Mouse (Mus musculus) midbrain, embryonic 13.5 days (tissue): ENCODE results near the gene S100a9. TPM values are rescaled to one million over a fixed set of nuclear protein-coding genes. Genes with fewer than 3 reads are reported as not detected.

Experiments used
- ATAC-seq: fragments of 200-750 bp; cut with Nextera tagmentation; 2 replicates; pipeline ENCODE4 v1.8.0; 2017; ENCODE audit warnings: mild to moderate bottlenecking, moderate TSS enrichment, moderate library complexity
- H3K27ac ChIP-seq: fragments of 300-500 bp; sonication (generic); 2 replicates; pipeline ENCODE4 v1.5.1; 2015; ENCODE audit warnings: inconsistent platforms, mild to moderate bottlenecking, moderate library complexity
- H3K27me3 ChIP-seq: fragments of 300-500 bp; sonication (generic); 2 replicates; pipeline ENCODE4 v1.6.1; 2015; ENCODE audit warnings: mild to moderate bottlenecking, inconsistent platforms
- H3K36me3 ChIP-seq: fragments of 300-500 bp; sonication (generic); 2 replicates; pipeline ENCODE4 v1.6.1; 2015; ENCODE audit warnings: mild to moderate bottlenecking, inconsistent platforms
- H3K4me1 ChIP-seq: fragments of 300-500 bp; sonication (generic); replicated peaks from 2 replicates; pipeline ENCODE4 v1.6.1; 2015; ENCODE audit warnings: inconsistent platforms
- H3K4me2 ChIP-seq: fragments of 300-500 bp; sonication (generic); replicated peaks from 2 replicates; pipeline ENCODE4 v1.6.1; 2015; ENCODE audit warnings: moderate library complexity, mild to moderate bottlenecking, inconsistent platforms
- H3K4me3 ChIP-seq: fragments of 300-500 bp; sonication (generic); replicated peaks from 2 replicates; pipeline ENCODE4 v1.5.1; 2015; ENCODE audit warnings: mild to moderate bottlenecking, inconsistent platforms
- H3K9ac ChIP-seq: fragments of 300-500 bp; sonication (generic); replicated peaks from 2 replicates; pipeline ENCODE4 v1.6.1; 2015; ENCODE audit warnings: mild to moderate bottlenecking, inconsistent platforms
- H3K9me3 ChIP-seq: fragments of 300-500 bp; sonication (generic); 2 replicates; pipeline ENCODE4 v1.6.1; 2016; ENCODE audit warnings: mild to moderate bottlenecking, inconsistent platforms
- WGBS: fragments of 180-500 bp; shearing (Covaris S2); methylation state at CpG from one replicate; pipeline ENCODE4 v1.1.7; 2015; 5-methylcytosine and 5-hydroxymethylcytosine counted together
- polyA plus RNA-seq: library from polyadenylated mRNA; unstranded; fragments of >200 nt; fragmentation: Nextera tagmentation; extraction: Ambion mirVana; gene quantifications from 2 replicates; pipeline ENCODE4 v1.2.1, GENCODE M21; 2015

S100a9 gene
- polyA plus RNA-seq, 1 experiment from 2014 or later: 2.7 TPM

DNA sequence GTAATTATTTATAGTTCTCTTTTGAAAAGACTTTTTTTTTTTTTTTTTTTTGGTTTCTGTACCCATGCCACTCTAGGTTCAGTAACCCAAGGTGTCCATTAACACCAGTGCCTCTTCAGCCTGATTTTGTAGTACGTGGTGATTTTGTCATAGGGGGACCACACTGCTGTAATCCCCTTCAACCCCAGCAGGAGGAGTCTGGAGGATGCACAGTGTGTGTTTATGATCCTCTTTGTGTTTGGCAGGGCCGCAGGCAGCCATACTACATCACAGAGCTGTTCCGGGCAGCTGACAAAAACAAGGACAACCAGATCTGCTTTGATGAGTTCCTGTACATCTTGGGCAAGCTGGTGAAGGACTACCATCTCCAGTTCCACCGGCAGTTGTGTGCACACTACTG lies 38.1 kb downstream of the S100a9 start:
- Histone ChIP-seq H3K27me3 (no peaks in the 10 kb centered on the region), H3K36me3 (no peaks in the 10 kb centered on the region), H3K9me3 (no peaks in the 10 kb centered on the region), H3K4me3 (no peak overlapping the region), H3K4me1 (no peaks in the 10 kb centered on the region), H3K27ac (no peak overlapping the region), H3K4me2 (no peak overlapping the region), H3K9ac (no peak overlapping the region)
- ATAC-seq: no peak
- 76% methylated on average over 4 of the region's 4 CpGs for WGBS

DNA sequence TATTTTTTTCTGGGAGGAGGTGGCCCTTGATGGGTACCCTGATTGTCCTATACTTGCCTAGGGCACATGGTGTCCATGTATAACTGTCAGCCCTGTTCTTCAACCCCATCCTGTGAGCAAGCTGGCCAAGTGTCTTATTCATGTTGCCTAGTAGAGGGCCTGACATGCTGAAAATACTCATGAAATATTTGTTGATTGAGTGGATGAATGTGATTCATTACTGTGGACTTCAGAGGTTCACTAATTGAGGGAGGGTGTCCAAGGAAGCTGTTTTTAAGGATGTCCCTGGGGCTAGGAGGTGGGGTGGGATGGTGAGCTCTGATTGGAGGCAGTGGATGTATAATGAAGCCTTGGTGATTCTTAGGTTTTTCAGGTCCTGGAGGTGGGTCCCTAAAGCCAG lies 41.8 kb downstream of the S100a9 start, which contains the start of gene S100a7a:
S100a7a (plus strand) TSS at position 301 of the 400 bp plus-strand sequence.
- Histone ChIP-seq H3K27ac (no peak within 1 kb of the TSS), H3K4me2 (no peak within 1 kb of the TSS), H3K27me3 (no peaks in the 10 kb centered on the region), H3K9ac (no peak within 1 kb of the TSS), H3K9me3 (no peaks in the 10 kb centered on the region), H3K36me3 (no peaks in the 10 kb centered on the region), H3K4me1 (no peaks in the 10 kb centered on the region), H3K4me3 (no peak within 1 kb of the TSS)
- no peak for ATAC-seq

GRCm38 (mm10) chr3:90652878-90653508 lies 42.5 kb downstream of the S100a9 start:
- WGBS: 39% methylated on average over 5 of the region's 5 CpGs
- ATAC-seq: peak; percentile 90
- no peaks in the 10 kb centered on the region for H3K9me3 ChIP-seq

DNA sequence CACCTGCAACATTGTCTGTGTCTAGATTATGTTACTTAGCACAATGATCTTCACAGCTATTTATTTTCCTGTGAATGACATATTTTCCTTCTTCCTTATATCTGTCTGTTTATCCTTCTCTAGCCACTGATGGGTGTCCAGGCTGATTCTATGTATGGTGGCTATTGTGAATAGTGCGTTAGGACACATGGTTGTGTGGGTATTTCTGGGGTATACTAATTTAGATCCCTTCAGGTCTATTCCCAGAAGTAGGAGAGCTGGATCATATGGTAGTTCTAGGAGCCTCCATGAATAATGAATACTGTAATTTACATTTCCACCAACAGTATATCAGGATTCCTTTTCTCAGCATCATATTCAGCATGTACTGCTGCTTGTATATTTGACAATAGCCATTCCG lies 45.7 kb downstream of the S100a9 start:
- no peak overlapping the region for H3K4me3 ChIP-seq
- 94% methylated on average over 2 of the region's 2 CpGs for WGBS
- H3K27me3 ChIP-seq: no peaks in the 10 kb centered on the region
- ATAC-seq: no peak
- H3K36me3 ChIP-seq: no peaks in the 10 kb centered on the region
- H3K4me2 ChIP-seq: no peak overlapping the region
- no peaks in the 10 kb centered on the region for H3K9me3 ChIP-seq
- H3K9ac ChIP-seq: no peak overlapping the region
- H3K27ac ChIP-seq: no peak overlapping the region
- no peaks in the 10 kb centered on the region for H3K4me1 ChIP-seq

More at GRCm38 (mm10) chr3:90652878-90653508, 42.5 kb downstream of the S100a9 start:
- Histone ChIP-seq H3K27ac (no peak overlapping the region), H3K27me3 (no peaks in the 10 kb centered on the region), H3K4me2 (no peak overlapping the region), H3K4me3 (no peak overlapping the region), H3K9ac (no peak overlapping the region), H3K36me3 (no peaks in the 10 kb centered on the region), H3K4me1 (no peaks in the 10 kb centered on the region)

GRCm38 (mm10) chr3:90648981-90649380 lies 46.5 kb downstream of the S100a9 start:
- Histone ChIP-seq H3K36me3 (no peaks in the 10 kb centered on the region), H3K4me1 (no peaks in the 10 kb centered on the region), H3K27ac (no peak overlapping the region), H3K27me3 (no peaks in the 10 kb centered on the region), H3K9ac (no peak overlapping the region), H3K9me3 (no peaks in the 10 kb centered on the region), H3K4me3 (no peak overlapping the region), H3K4me2 (no peak overlapping the region)
- ATAC-seq: no peak

GRCm38 (mm10) chr3:90647291-90647690 lies 48.2 kb downstream of the S100a9 start:
- H3K9me3 ChIP-seq: no peaks in the 10 kb centered on the region
- no peak overlapping the region for H3K4me2 ChIP-seq
- H3K4me3 ChIP-seq: no peak overlapping the region
- H3K27ac ChIP-seq: no peak overlapping the region
- no peaks in the 10 kb centered on the region for H3K36me3 ChIP-seq
- WGBS: 84% methylated on average over 1 of the region's 1 CpGs
- no peaks in the 10 kb centered on the region for H3K4me1 ChIP-seq
- H3K27me3 ChIP-seq: no peaks in the 10 kb centered on the region
- no peak for ATAC-seq
- H3K9ac ChIP-seq: no peak overlapping the region

DNA sequence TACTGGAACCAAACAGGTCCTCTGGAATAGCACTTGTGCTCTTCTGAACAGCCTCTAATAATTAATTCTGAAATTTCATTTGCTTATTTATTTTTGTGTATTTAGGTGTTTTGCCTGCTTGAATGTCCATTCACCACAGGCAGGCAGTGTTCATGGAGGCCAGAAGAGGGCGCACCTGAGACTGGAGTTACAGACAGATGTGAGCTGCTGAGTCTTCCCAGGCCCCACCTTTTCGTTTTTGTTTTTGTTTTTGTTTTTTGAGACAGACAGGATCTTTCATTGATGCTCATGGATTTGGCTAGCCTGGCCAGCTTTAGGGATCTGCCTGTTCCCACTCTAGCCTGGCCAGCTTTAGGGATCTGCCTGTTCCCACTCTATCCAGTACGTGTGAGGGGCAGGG lies 51.3 kb downstream of the S100a9 start:
- Histone ChIP-seq H3K9ac (no peak overlapping the region), H3K27me3 (no peaks in the 10 kb centered on the region), H3K27ac (no peak overlapping the region), H3K4me3 (no peak overlapping the region), H3K36me3 (no peaks in the 10 kb centered on the region), H3K4me2 (no peak overlapping the region), H3K9me3 (no peaks in the 10 kb centered on the region), H3K4me1 (no peaks in the 10 kb centered on the region)
- ATAC-seq: no peak
- WGBS: 54% methylated on average over 3 of the region's 3 CpGs

Other genes with a start within 250 kb of the S100a9 start
- gene Npr1, start 229.9 kb downstream of the S100a9 start, polyA plus RNA-seq: 1.8 and 2.4 TPM in 2 replicates
- gene Ilf2, start 219.6 kb downstream of the S100a9 start, polyA plus RNA-seq: 343 and 361 TPM in 2 replicates
- gene Snapin, start 204.7 kb downstream of the S100a9 start, polyA plus RNA-seq: 87.9 and 89.1 TPM in 2 replicates
- 205 and 212 TPM in 2 replicates for gene Chtop, start 186.2 kb downstream of the S100a9 start, polyA plus RNA-seq
- gene S100a1, start 181.3 kb downstream of the S100a9 start, polyA plus RNA-seq: 4.7 and 6.9 TPM in 2 replicates
- gene S100a13, start 181.3 kb downstream of the S100a9 start, polyA plus RNA-seq: 7.7 and 9.9 TPM in 2 replicates
- gene S100a14, start 168.9 kb downstream of the S100a9 start, polyA plus RNA-seq: not detected in 2 replicates
- 33.7 and 39.5 TPM in 2 replicates for gene S100a16, start 158.5 kb downstream of the S100a9 start, polyA plus RNA-seq
- not detected in 2 replicates for gene S100a3, start 135.1 kb downstream of the S100a9 start, polyA plus RNA-seq
- gene S100a2, start 105.5 kb downstream of the S100a9 start, polyA plus RNA-seq: not detected in 2 replicates
- gene Gm42674, start 93.8 kb downstream of the S100a9 start, polyA plus RNA-seq: not detected in 2 replicates
- gene S100a4, start 92.0 kb downstream of the S100a9 start, polyA plus RNA-seq: 0.83 and 1.1 TPM in 2 replicates
- gene S100a5, start 87.2 kb downstream of the S100a9 start, polyA plus RNA-seq: not detected in 2 replicates
- 19.7 and 25.0 TPM in 2 replicates for gene S100a6, start 82.8 kb downstream of the S100a9 start, polyA plus RNA-seq
- gene S100a7a, start 41.7 kb downstream of the S100a9 start, polyA plus RNA-seq: not detected in 2 replicates
- 2.8 and 4.7 TPM in 2 replicates for gene S100a8, start 26.7 kb downstream of the S100a9 start, polyA plus RNA-seq
- gene Pglyrp4, start 31.2 kb upstream of the S100a9 start, polyA plus RNA-seq: not detected in 2 replicates
- not detected in 2 replicates for gene Gm5849, start 82.2 kb upstream of the S100a9 start, polyA plus RNA-seq